8 mouse cellular contexts compared by ENCODE assay signal in genomic region chr7:80401860-80402641, GRCm38 (mm10). TPM values are rescaled to one million over a fixed set of nuclear protein-coding genes. Genes with fewer than 3 reads are reported as not detected.
A peak's percentile ranks its signal among the peaks of the same experiment; 100 is the strongest.
DNase-seq lines count a peak whose midpoint lies in the region; ATAC-seq lines count a peak whose summit lies in the region.

No protein-coding gene starts in this region.

- no peaks in the 10 kb centered on the region for H3K27me3 ChIP-seq in embryonic facial prominence, embryonic 11.5 days (ENCODE audit: control insufficient read depth, insufficient read depth, low read length)
- H3K27me3 ChIP-seq in heart, embryonic 16.5 days (ENCODE audit: control insufficient read depth, insufficient read depth, low read length), result no peaks in the 10 kb centered on the region
- no peaks in the 10 kb centered on the region for H3K27me3 ChIP-seq in stomach, embryonic 14.5 days (ENCODE audit: control insufficient read depth, insufficient read depth, low read length)

- no peaks in the 10 kb centered on the region; the same call in 1 of the 2 replicates for H3K36me3 ChIP-seq in embryonic facial prominence, embryonic 11.5 days (replicated peaks; ENCODE audit: control insufficient read depth, insufficient read depth, low read depth, low read length)
- peaks cover 10% of the 10 kb centered on the region for H3K36me3 ChIP-seq in heart, embryonic 16.5 days (ENCODE audit: control insufficient read depth, insufficient read depth)
- peaks cover 11% of the 10 kb centered on the region; the same call in 1 of the 2 replicates for H3K36me3 ChIP-seq in macrophage (ENCODE audit: inconsistent target)
- peaks cover 7% of the 10 kb centered on the region; the same call in 1 of the 2 replicates for H3K36me3 ChIP-seq in stomach, embryonic 14.5 days (ENCODE audit: control insufficient read depth, insufficient read depth, low read length)

- peak overlapping the region; percentile 94 for H3K4me3 ChIP-seq in embryonic facial prominence, embryonic 11.5 days (ENCODE audit: low read depth, low read length)
- peak overlapping the region; percentile 90 for H3K4me3 ChIP-seq in heart, embryonic 16.5 days (ENCODE audit: low read length)
- peak overlapping the region; percentile 62 for H3K4me3 ChIP-seq in macrophage (ENCODE audit: inconsistent target)
- peak overlapping the region; percentile 85 for H3K4me3 ChIP-seq in stomach, embryonic 14.5 days (ENCODE audit: low read depth, low read length)

- H3K9me3 ChIP-seq in embryonic facial prominence, embryonic 11.5 days (replicated peaks; ENCODE audit: control insufficient read depth, low read length), result no peaks in the 10 kb centered on the region
- H3K9me3 ChIP-seq in heart, embryonic 16.5 days (replicated peaks; ENCODE audit: control insufficient read depth, low read length), result no peaks in the 10 kb centered on the region
- no peaks in the 10 kb centered on the region for H3K9me3 ChIP-seq in stomach, embryonic 14.5 days (ENCODE audit: control insufficient read depth, low read depth, low read length)

- under 1% methylated on average over 72 of the region's 102 CpGs for WGBS in embryonic facial prominence, embryonic 11.5 days
- under 1% methylated on average over 102 of the region's 102 CpGs for WGBS in heart, embryonic 16.5 days
- 2% methylated on average over 58 of the region's 102 CpGs for WGBS in macrophage (ENCODE audit: missing documents)
- WGBS in stomach, embryonic 14.5 days, result under 1% methylated on average over 83 of the region's 102 CpGs

- peaks cover 48% of the 10 kb centered on the region for H3K79me2 ChIP-seq in macrophage (ENCODE audit: inconsistent target)

- peak; percentile 27 for ATAC-seq in embryonic facial prominence, embryonic 11.5 days (replicated peaks; ENCODE audit: insufficient number of reproducible peaks, low FRiP score, low TSS enrichment, low read depth)
- ATAC-seq in heart, embryonic 16.5 days (replicated peaks; ENCODE audit: extremely low read depth, insufficient read depth, low FRiP score), result peak; percentile 50
- ATAC-seq in stomach, embryonic 14.5 days (ENCODE audit: insufficient number of reproducible peaks, insufficient read depth, low FRiP score, low read depth), result peak; percentile 39

- peak overlapping the region; percentile 94 for H3K4me2 ChIP-seq in embryonic facial prominence, embryonic 11.5 days (ENCODE audit: low read depth, low read length)
- H3K4me2 ChIP-seq in heart, embryonic 16.5 days (ENCODE audit: low read depth, low read length), result peak overlapping the region; percentile 97
- peak overlapping the region; percentile 86 for H3K4me2 ChIP-seq in stomach, embryonic 14.5 days (replicated peaks; ENCODE audit: low read depth, low read length)

- DNase-seq in B cell, adult 2 months, result peak; percentile 59 to 67
- DNase-seq in NIH3T3 (ENCODE audit: low read depth), result peak; percentile 57
- DNase-seq in embryonic facial prominence, embryonic 11.5 days (ENCODE audit: low spot score), result peak; percentile 46
- DNase-seq in kidney, postnatal 14 days, result peak; percentile 75
- DNase-seq in layer of hippocampus, adult 18-20 months (ENCODE audit: low spot score in 2 of 2), result no peak

- peaks cover 6% of the 10 kb centered on the region; the same call in 1 of the 2 replicates for H3K4me1 ChIP-seq in embryonic facial prominence, embryonic 11.5 days (ENCODE audit: control insufficient read depth, insufficient read depth, low read length)
- peaks cover 42% of the 10 kb centered on the region for H3K4me1 ChIP-seq in heart, embryonic 16.5 days (ENCODE audit: control insufficient read depth, insufficient read depth, low read length)
- peaks cover 21% of the 10 kb centered on the region for H3K4me1 ChIP-seq in stomach, embryonic 14.5 days (ENCODE audit: control insufficient read depth, insufficient read depth, low read length)

- peak overlapping the region; percentile 75; the same call in 1 of the 2 replicates for H3K27ac ChIP-seq in embryonic facial prominence, embryonic 11.5 days (replicated peaks; ENCODE audit: low read depth, low read length)
- peak overlapping the region; percentile 89 for H3K27ac ChIP-seq in heart, embryonic 16.5 days (ENCODE audit: low read length)
- peak overlapping the region; percentile 37 for H3K27ac ChIP-seq in macrophage
- H3K27ac ChIP-seq in stomach, embryonic 14.5 days (ENCODE audit: low read length), result peak overlapping the region; percentile 81

- H3K9ac ChIP-seq in embryonic facial prominence, embryonic 11.5 days (replicated peaks; ENCODE audit: low read length), result peak overlapping the region; percentile 93
- peak overlapping the region; percentile 98 for H3K9ac ChIP-seq in heart, embryonic 16.5 days (ENCODE audit: low read length)
- H3K9ac ChIP-seq in stomach, embryonic 14.5 days (replicated peaks; ENCODE audit: low read depth, low read length), result peak overlapping the region; percentile 95

RNA-seq across cellular contexts. Expression of gene Furin, which starts 3.2 kb away (rescaled TPM):
- polyA plus RNA-seq in embryonic facial prominence, embryonic 11.5 days (2014; fragmentation: Nextera tagmentation; extraction: Ambion mirVana), result 5.2 and 6.0 TPM in 2 replicates
- 11.0 and 14.3 TPM in 2 replicates for polyA plus RNA-seq in heart, embryonic 16.5 days (2015; fragmentation: Nextera tagmentation; extraction: Ambion mirVana)
- 100 to 1,000 TPM in 15 of 26 experiments, 10 to 100 TPM in 11; 45.1 to 380 (median 113) TPM for total RNA-seq in macrophage (2018; cell fraction: chromatin; rRNA removed)
- total RNA-seq in macrophage (2018; cell fraction: cytosol; rRNA removed), result 100 to 1,000 TPM in 8 of 26 experiments, 10 to 100 TPM in 18; 48.1 to 244 (median 82.1) TPM
- total RNA-seq in macrophage (2018; cell fraction: nucleus; rRNA removed), result 100 to 1,000 TPM in 22 of 26 experiments, 10 to 100 TPM in 4; 71.1 to 321 (median 139) TPM
- polyA plus RNA-seq in macrophage (2018), result 37.1 to 65.0 TPM (median 49.0 TPM) in 3 replicates
- polyA plus RNA-seq in stomach, embryonic 14.5 days (2014; fragmentation: Nextera tagmentation; extraction: Ambion mirVana), result 10.8 and 12.4 TPM in 2 replicates
- total RNA-seq in layer of hippocampus, adult 18-20 months (2021), result 10 to 100 TPM; 37.7 to 43.7 TPM

RNA-seq across cellular contexts. Expression of gene Fes, which starts 14.3 kb away (rescaled TPM):
- polyA plus RNA-seq in embryonic facial prominence, embryonic 11.5 days (2014; fragmentation: Nextera tagmentation; extraction: Ambion mirVana), result 6.6 and 8.3 TPM in 2 replicates
- 14.1 and 15.4 TPM in 2 replicates for polyA plus RNA-seq in heart, embryonic 16.5 days (2015; fragmentation: Nextera tagmentation; extraction: Ambion mirVana)
- 100 to 1,000 TPM; 233 to 743 (median 466) TPM for total RNA-seq in macrophage (2018; cell fraction: chromatin; rRNA removed)
- total RNA-seq in macrophage (2018; cell fraction: cytosol; rRNA removed), result 100 to 1,000 TPM in 17 of 26 experiments, 10 to 100 TPM in 9; 77.5 to 143 (median 115) TPM
- total RNA-seq in macrophage (2018; cell fraction: nucleus; rRNA removed), result 100 to 1,000 TPM; 141 to 390 (median 271) TPM
- 96.8 to 128 TPM (median 114 TPM) in 3 replicates for polyA plus RNA-seq in macrophage (2018)
- polyA plus RNA-seq in stomach, embryonic 14.5 days (2014; fragmentation: Nextera tagmentation; extraction: Ambion mirVana), result 9.1 and 9.5 TPM in 2 replicates
- 1 to 10 TPM; 5.2 to 6.0 TPM for total RNA-seq in layer of hippocampus, adult 18-20 months (2021)

RNA-seq across cellular contexts. Expression of gene Man2a2, which starts 30.9 kb away (rescaled TPM):
- polyA plus RNA-seq in embryonic facial prominence, embryonic 11.5 days (2014; fragmentation: Nextera tagmentation; extraction: Ambion mirVana), result 6.6 and 9.3 TPM in 2 replicates
- 15.0 and 17.4 TPM in 2 replicates for polyA plus RNA-seq in heart, embryonic 16.5 days (2015; fragmentation: Nextera tagmentation; extraction: Ambion mirVana)
- total RNA-seq in macrophage (2018; cell fraction: chromatin; rRNA removed), result 100 to 1,000 TPM in 16 of 26 experiments, 10 to 100 TPM in 10; 16.5 to 452 (median 118) TPM
- 10 to 100 TPM; 10.2 to 96.2 (median 35.6) TPM for total RNA-seq in macrophage (2018; cell fraction: cytosol; rRNA removed)
- total RNA-seq in macrophage (2018; cell fraction: nucleus; rRNA removed), result 100 to 1,000 TPM in 9 of 26 experiments, 10 to 100 TPM in 17; 18.0 to 266 (median 60.2) TPM
- 15.9 to 83.7 TPM (median 73.2 TPM) in 3 replicates for polyA plus RNA-seq in macrophage (2018)
- polyA plus RNA-seq in stomach, embryonic 14.5 days (2014; fragmentation: Nextera tagmentation; extraction: Ambion mirVana), result 18.3 and 19.8 TPM in 2 replicates
- 100 to 1,000 TPM; 164 TPM for total RNA-seq in layer of hippocampus, adult 18-20 months (2021)

RNA-seq across cellular contexts. Expression of gene Hddc3, which starts 59.1 kb away (rescaled TPM):
- 25.7 and 28.4 TPM in 2 replicates for polyA plus RNA-seq in embryonic facial prominence, embryonic 11.5 days (2014; fragmentation: Nextera tagmentation; extraction: Ambion mirVana)
- 20.1 and 20.7 TPM in 2 replicates for polyA plus RNA-seq in heart, embryonic 16.5 days (2015; fragmentation: Nextera tagmentation; extraction: Ambion mirVana)
- total RNA-seq in macrophage (2018; cell fraction: chromatin; rRNA removed), result 10 to 100 TPM in 18 of 26 experiments, 1 to 10 TPM in 8; 5.5 to 39.3 (median 13.0) TPM
- 10 to 100 TPM in 2 of 26 experiments, 1 to 10 TPM in 24; 3.4 to 10.3 (median 6.3) TPM for total RNA-seq in macrophage (2018; cell fraction: cytosol; rRNA removed)
- 10 to 100 TPM in 9 of 26 experiments, 1 to 10 TPM in 17; 2.0 to 26.1 (median 8.0) TPM for total RNA-seq in macrophage (2018; cell fraction: nucleus; rRNA removed)
- polyA plus RNA-seq in macrophage (2018), result 6.0 to 14.5 TPM (median 10.1 TPM) in 3 replicates
- 24.3 and 26.5 TPM in 2 replicates for polyA plus RNA-seq in stomach, embryonic 14.5 days (2014; fragmentation: Nextera tagmentation; extraction: Ambion mirVana)
- total RNA-seq in layer of hippocampus, adult 18-20 months (2021), result 10 to 100 TPM; 50.8 to 51.0 TPM

Comparison
In these comparisons a context has a peak if more than half of its experiments do, and no peak if none do; other contexts are left out.
1. DNase-seq: peak in B cell, adult 2 months (2 of 2), NIH3T3 (single experiment), embryonic facial prominence, embryonic 11.5 days (single experiment) and kidney, postnatal 14 days (single experiment); none in layer of hippocampus, adult 18-20 months (0 of 2).
2. H3K27ac ChIP-seq: peak in every context shown above with its lines; median percentile 89 in heart, embryonic 16.5 days; 81 in stomach, embryonic 14.5 days; 75 in embryonic facial prominence, embryonic 11.5 days; 37 in macrophage.
3. Peak in every context shown above with its lines, with median percentiles within 50 percentile points of each other: ATAC-seq, H3K4me2 ChIP-seq, H3K4me3 ChIP-seq and H3K9ac ChIP-seq.